Mouse (Mus musculus) left cerebral cortex, adult 2 months (tissue): ENCODE results near the gene H2-DMa. TPM values are rescaled to one million over a fixed set of nuclear protein-coding genes. Genes with fewer than 3 reads are reported as not detected.

Experiments used
- DNase-seq, 2 experiments: peaks; one replicate each; pipeline ENCODE4 v3.0.0; 2021 to 2022; ENCODE audit warnings: low spot score in 2 of 2, mixed read lengths in 1 of 2; ENCODE audit errors: extremely low spot score in 1 of 2
- H3K27ac ChIP-seq: fragments of 200-600 bp; 2 replicates; pipeline ENCODE4 v1.8.1; 2022
- H3K4me3 ChIP-seq: fragments of 200-600 bp; 2 replicates; pipeline ENCODE4 v1.8.1; 2022
- CTCF ChIP-seq: fragments of 200-600 bp; IDR thresholded peaks from 2 replicates; pipeline ENCODE4 v1.8.1; 2022; ENCODE audit warnings: antibody characterized with exemption, mild to moderate bottlenecking, moderate library complexity
- intact Hi-C: fragments of 180-260 bp; cut with DNase I; formaldehyde crosslinking; loops from one replicate; pipeline ENCODE4 v1.15.1; 2025
- total RNA-seq, 2 experiments: library from RNA; stranded (reverse); gene quantifications; 2 replicates each; pipeline ENCODE4 v1.2.3; 2021

The H2-DMa gene
- total RNA-seq, 2 experiments from 2014 or later: 23.3 to 28.2 TPM

DNA sequence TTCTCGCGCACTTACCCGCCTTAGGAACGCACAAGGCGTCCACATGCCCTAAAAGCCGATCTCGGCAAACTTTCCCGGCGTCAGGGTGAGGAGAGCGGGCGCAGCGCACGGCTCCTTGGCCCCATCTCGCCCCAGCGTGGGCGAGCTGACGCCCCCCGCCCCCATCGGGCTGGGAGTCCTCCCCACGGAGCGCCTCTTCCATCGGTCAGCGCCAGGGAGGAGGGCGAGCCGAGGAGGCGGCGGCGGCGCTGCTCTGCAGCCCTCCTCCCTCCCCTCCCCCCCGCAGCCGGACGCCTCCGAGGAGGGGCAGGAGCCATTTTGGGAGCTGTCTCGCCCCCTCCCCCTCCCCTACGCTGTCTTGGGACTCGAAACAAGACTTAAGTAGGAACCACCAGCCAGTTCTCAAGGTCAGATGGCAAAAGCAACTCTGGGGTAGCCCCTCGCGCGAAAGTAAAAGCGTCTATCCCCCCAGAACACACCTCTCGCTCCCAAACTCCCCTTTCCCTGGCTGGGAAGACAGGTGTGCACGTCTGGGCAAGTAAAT lies 911 bp downstream of the H2-DMa start:
- H3K4me3 ChIP-seq: peak overlapping the region; percentile 81
- intact Hi-C loops: loop anchor here (5.0 to 10.0 kb wide), 2 partner anchors 467 to 775 kb away; partner anchors contain the start of genes C2, Ehmt2 and Gpsm3
- no peak for TF ChIP-seq CTCF
- peak overlapping the region; percentile 100 for H3K27ac ChIP-seq
- DNase-seq: peak; percentile 84 to 88

DNA sequence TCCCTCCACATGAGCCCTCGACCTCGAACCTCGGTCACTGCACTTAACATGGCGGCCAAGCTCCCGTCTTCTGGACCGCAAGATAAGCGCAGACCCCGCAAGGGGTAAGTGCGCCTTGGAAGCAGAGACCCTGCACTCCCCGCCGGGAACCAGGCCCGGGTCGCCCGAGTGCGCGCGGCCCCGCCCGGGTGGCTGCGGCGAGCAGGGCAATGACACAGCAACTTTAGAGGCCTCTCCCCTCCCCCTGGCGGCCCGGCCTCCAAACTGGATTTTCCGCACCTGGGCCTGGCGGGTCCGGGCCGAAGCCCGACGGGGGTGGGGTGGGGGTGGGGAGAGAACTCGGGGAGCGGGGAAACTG lies 1.5 kb downstream of the H2-DMa start:
- Histone ChIP-seq H3K27ac (peak overlapping the region; percentile 100), H3K4me3 (peak overlapping the region; percentile 81)
- TF ChIP-seq CTCF: peak; percentile 31
- intact Hi-C loops: loop anchor here (5.0 to 10.0 kb wide), 2 partner anchors 467 to 774 kb away; partner anchors contain the start of genes C2, Ehmt2 and Gpsm3
- DNase-seq: peak; percentile 74 to 78

DNA sequence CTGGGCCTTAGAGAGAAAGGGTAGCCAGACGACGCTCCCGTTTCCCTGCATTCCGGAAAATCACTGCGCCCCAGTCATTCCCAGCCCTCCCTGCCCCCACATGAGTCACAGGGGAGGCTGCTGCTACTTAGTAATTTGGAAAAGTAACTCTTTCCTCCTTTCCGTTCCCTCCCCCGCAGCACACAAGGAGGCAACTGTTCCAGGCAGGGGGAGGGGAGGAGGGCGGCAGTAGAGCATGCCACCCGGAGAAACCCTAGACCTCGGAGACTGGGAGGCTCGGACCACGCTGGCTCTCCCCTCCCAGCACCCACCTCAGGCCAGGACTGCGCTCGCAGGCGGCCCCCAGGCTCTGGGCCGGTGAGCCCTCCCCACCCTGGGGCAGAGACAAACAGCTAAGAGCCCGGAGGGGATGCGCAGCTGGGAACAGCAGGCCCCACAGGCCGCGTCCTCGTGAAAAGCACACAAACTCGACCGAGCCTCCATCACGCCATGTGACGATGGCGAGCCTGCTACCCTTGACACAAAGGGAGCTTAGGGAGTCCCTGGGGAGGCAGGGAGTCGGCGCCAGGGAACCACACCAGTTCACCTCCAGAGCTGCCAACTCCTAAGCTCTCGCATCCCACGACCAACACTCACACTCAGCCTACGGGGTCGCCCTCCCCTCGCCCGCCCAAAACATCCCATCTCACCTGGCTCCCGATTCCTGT lies 2.0 kb downstream of the H2-DMa start:
- intact Hi-C loops: loop anchor here (5.0 to 10.0 kb wide), 2 partner anchors 466 to 773 kb away; partner anchors contain the start of genes C2, Ehmt2 and Gpsm3

DNA sequence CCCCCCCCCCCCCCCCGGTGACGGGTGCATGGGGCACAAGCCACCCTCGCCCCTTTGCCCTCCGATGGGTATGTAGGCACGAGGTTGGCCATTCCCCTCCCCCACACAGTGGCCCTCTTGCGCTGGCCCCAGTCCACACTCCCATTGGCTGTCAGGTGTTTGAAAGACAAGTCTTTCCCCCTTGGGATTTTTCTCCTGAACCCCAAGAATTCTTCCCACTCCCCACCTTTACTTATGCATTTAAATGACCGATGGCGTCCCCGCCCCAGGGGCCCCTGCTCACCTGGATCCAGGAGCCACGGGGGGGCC lies 2.5 kb downstream of the H2-DMa start:
- intact Hi-C loops: loop anchor here (5.0 to 10.0 kb wide), 2 partner anchors 465 to 773 kb away; partner anchors contain the start of genes C2, Ehmt2 and Gpsm3
- no peak for TF ChIP-seq CTCF
- peak overlapping the region; percentile 81 for H3K4me3 ChIP-seq
- peak overlapping the region; percentile 100 for H3K27ac ChIP-seq
- DNase-seq: peak in 1 of 2 experiments; percentile 61

More for the DNA sequence above, 2.0 kb downstream of the H2-DMa start:
- Histone ChIP-seq H3K4me3 (peak overlapping the region; percentile 81), H3K27ac (peak overlapping the region; percentile 100)
- DNase-seq: peak; percentile 88
- TF ChIP-seq CTCF: no peak

DNA sequence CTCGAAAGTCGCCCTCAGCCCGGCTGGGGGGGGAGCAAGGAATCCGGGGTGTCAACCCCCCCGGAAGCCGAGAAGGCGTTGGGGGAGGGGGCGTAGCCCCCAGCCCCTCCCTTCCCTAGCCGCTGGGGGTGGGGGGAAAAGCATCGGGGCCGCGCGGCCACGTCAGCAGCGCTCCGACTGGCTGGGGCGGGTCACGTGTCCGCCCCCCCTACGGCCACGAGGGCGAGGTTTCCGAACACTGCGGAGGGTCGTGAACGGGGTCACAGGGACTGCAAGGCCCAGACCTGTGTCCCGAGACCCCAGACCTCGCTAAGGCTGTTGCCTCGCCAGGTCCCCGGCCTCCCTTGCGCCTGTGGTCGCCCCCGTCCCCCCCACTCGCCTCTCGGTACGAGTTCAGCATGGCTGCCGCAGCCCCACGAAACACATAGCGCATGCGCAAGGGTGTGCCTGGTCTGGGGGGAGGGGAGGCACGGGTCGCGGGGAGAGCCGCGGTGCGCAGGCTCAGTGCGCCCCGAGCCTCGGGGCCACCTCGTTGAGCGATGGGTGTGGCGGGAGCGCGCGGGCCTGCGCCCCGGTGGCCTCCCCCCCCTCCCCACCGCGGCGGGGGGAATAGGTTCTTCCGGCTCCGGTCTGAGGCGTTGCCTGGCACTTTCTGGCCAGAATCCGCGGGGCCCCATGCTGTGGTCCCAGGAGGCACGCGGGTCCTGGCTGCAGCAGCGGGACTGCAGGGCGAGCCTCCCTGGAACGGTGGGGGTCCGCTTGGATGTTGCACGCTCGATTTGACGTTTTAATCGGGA lies 3.0 kb downstream of the H2-DMa start, which contains the start of gene Brd2:
TSS of gene Brd2 (minus strand) at position 447 of the 797 bp plus-strand sequence.
- peak; percentile 97 for DNase-seq
- Histone ChIP-seq H3K27ac (peak within 1 kb of the TSS; percentile 100), H3K4me3 (peak within 1 kb of the TSS; percentile 81)
- intact Hi-C loops: loop anchor here (5.0 to 10.0 kb wide), 2 partner anchors 465 to 772 kb away; partner anchors contain the start of genes C2, Ehmt2 and Gpsm3
- TF ChIP-seq CTCF: peak; percentile 18

DNA sequence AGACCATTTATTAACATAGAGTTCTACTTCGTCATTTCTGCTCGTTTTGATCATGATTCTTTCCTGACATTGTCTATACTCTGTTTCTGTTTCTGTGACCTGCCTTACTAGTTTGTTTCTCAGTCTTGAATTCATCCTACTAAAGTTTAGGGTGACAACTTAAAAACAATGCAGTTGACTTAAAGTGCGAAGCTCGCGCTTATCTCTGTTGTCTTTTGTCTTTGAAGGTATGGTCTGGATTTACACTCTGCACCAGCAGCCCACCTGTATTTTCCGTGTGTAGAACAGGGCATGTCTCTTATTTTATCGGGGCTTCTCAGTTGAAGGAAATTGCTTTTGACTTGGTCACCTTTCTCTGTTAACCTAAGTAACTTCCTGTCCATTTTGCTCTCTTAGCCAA lies 3.8 kb downstream of the H2-DMa start:
- peak overlapping the region; percentile 81 for H3K4me3 ChIP-seq
- intact Hi-C loops: loop anchor here (5.0 to 10.0 kb wide), 2 partner anchors 464 to 772 kb away; partner anchors contain the start of genes C2, Ehmt2 and Gpsm3
- no peak for TF ChIP-seq CTCF
- peak overlapping the region; percentile 100 for H3K27ac ChIP-seq
- DNase-seq: no peak

DNA sequence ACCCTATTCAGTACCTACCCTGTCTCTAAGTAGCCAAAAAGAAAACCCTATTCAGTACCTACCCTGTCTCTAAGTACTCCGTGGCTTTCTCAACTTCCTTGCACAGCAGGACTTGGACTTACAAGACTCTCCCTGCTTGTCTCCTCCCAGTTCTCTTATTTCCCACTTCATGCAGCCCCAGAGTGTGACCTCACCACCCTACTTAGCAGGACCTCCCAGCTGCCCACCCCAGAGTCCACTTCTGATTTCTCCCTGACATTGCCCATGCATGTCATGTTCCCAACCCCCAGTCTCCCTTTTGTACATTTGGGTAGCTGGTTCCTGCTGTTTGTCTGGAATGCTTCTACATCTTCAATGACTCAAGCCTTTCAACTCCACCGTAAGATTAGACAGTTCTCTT lies 4.2 kb downstream of the H2-DMa start:
- intact Hi-C loops: loop anchor here (5.0 to 10.0 kb wide), 2 partner anchors 464 to 771 kb away; partner anchors contain the start of genes C2, Ehmt2 and Gpsm3
- no peak for TF ChIP-seq CTCF
- H3K27ac ChIP-seq: peak overlapping the region; percentile 100
- peak overlapping the region; percentile 81 for H3K4me3 ChIP-seq
- no peak for DNase-seq

DNA sequence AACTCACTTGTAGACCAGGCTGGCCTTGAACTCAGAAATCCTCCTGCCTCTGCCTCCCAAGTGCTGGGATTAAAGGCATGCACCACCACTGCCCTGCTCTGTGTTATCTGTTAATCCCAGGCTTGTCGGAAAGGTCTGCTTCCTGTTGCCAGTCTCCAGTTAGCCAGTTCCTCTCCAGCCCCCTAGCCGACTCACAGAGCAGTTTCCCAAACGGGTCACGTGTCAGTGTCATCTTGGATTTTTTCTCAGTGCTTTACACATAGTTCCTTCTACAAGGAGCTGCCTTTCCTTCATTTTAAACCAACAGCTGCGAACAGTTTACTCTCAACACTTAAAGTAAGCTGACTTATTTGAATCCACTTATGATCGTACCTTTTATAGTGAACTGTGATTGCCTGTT lies 5.3 kb downstream of the H2-DMa start:
- Histone ChIP-seq H3K27ac (no peak overlapping the region), H3K4me3 (no peak overlapping the region)
- no peak for DNase-seq
- intact Hi-C loops: loop anchor here (5.0 to 10.0 kb wide), 2 partner anchors 463 to 770 kb away; partner anchors contain the start of genes C2, Ehmt2 and Gpsm3
- no peak for TF ChIP-seq CTCF

DNA sequence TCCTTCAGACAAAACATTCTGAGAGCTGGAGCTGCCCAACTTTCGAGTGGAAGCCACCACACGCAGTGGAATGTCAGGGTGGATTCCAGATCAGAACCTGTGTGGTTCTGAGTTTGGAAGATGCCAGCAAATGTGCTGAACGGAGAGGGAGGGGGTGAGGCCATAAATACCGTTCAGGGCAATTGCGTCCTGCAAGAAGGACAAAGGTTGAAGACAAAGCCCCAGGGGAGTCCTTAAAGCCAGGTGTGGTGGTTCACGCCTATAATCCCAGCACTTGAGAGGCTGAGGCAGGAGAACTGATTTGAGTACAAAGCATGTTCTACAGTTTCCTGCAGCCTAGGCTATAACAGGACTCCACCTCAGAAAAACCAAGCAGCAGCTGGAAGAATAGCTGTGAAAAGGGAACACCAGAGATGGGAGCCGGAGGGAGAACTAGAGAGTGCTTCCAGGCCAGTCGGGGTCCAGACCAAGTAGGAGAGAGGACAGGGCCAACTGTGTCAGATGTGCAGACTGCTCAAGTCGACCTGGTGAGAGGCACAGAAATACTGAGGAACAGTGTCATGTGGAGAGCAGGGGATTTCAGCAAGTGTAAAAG lies 7.6 kb downstream of the H2-DMa start:
- H3K27ac ChIP-seq: peak overlapping the region; percentile 80
- intact Hi-C loops: loop anchor here (10.0 kb wide), 1 partner anchor 768 kb away; the partner anchor contains the start of genes C2 and Ehmt2
- no peak for TF ChIP-seq CTCF
- DNase-seq: no peak
- no peak overlapping the region for H3K4me3 ChIP-seq

DNA sequence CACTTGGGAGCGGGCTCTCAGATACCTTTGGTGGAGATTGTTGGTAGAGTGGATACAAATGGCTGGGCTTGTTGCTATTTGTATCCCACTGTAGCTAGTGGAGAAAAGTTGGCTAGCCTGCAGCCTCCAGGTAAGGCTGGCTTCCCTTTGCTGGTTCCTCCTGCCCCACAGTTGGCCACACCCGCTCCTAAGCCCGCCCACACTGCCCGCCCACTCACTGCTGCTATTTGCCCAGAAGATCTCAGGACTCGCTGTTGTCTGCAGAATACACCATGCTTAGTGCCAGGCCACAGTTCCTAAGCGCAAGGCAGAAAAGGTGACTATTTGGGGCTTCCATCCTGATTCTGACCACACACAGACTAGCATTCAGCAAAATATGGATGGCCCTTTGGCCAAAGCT lies 8.1 kb downstream of the H2-DMa start:
- Histone ChIP-seq H3K27ac (peak overlapping the region; percentile 80), H3K4me3 (no peak overlapping the region)
- intact Hi-C loops: loop anchor here (10.0 kb wide), 1 partner anchor 767 kb away; the partner anchor contains the start of genes C2 and Ehmt2
- TF ChIP-seq CTCF: no peak
- DNase-seq: peak; percentile 58 to 67
